Mouse (Mus musculus) brain, embryonic 14.5 days (tissue): ENCODE measurements at regions not wholly inside any gene's neighbourhood (a gene's known extent, or its start where the extent isn't known, plus 50 kb on each side); places are given as distances from the start of the nearest gene placed in this dataset.
A peak's percentile ranks its signal among the peaks of the same experiment; 100 is the strongest.

Experiments used
- DNase-seq: peaks from one replicate; pipeline ENCODE4 v3.0.0-alpha.2; 2011; ENCODE audit warnings: low read depth
- CTCF ChIP-seq: fragments of 200-500 bp; IDR thresholded peaks from 2 replicates; pipeline ENCODE4 v1.5.1; 2012; ENCODE audit warnings: inconsistent platforms, mild to moderate bottlenecking, moderate library complexity, borderline replicate concordance; ENCODE audit not compliant: insufficient read depth, insufficient read length; ENCODE audit errors: extremely low read depth
- POLR2A ChIP-seq: fragments of 200-500 bp; IDR thresholded peaks from 2 replicates; pipeline ENCODE4 v1.6.1; 2012; ENCODE audit warnings: mild to moderate bottlenecking, inconsistent platforms, borderline replicate concordance; ENCODE audit not compliant: poor library complexity, insufficient read depth, insufficient read length, severe bottlenecking; ENCODE audit errors: extremely low read depth

DNA sequence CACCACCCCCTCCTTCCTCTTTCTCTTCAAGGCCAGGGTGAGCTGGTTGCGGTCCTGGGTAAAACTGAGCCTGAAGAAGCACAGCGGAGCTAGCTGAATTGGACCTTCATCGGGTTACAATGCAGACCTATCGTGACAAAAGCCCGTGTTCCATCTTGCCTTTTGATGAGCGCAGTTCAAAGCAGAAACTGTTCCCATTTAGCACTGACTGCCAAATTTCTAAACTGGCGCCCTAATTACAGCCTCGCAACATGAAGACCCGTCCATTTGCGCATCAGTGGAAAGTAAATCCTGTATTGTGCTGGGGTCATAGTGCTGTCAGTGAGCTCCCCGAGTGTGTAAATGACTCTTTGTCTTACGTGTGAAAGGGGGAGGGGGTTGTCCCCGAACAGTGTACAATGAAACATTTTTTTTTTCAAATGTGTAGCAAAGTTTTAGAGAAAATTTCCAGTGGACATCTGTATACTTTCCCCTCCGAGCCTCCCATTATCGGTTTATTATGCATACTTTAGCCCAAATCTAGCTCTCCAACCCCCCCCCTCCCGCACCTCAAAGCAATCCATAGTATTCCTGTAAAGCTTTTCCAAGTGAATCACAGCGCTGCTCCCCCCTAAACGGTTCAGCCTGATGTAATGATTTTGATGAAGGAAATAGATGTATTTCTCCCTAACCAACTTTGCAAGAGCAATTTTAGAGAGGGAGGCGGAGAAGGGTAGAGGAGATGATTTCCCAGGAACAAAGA, 877.4 kb downstream of the Epha4 start:
- peak; percentile 96 for DNase-seq
- TF ChIP-seq POLR2A: no peak
- TF ChIP-seq CTCF: no peak

DNA sequence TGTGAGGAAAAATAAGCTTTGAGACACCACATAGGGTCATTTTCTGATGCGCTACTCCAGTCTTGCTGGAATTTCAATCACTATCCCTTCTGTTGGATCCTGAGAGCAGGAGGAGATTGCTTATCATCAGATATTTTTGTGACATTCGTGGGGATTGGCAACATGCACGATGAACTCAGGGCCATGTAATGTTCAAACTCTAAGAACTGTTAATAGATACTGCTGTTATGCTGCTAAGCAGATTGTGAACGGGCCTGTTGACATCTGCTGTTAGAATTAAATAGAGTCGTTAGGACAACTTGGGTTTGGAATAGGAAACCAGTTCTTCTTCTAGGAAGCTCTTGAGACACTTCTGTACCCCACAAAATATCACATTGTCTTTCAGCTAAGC, 876.9 kb downstream of the Epha4 start:
- no peak for TF ChIP-seq POLR2A
- TF ChIP-seq CTCF: no peak
- peak; percentile 57 for DNase-seq

DNA sequence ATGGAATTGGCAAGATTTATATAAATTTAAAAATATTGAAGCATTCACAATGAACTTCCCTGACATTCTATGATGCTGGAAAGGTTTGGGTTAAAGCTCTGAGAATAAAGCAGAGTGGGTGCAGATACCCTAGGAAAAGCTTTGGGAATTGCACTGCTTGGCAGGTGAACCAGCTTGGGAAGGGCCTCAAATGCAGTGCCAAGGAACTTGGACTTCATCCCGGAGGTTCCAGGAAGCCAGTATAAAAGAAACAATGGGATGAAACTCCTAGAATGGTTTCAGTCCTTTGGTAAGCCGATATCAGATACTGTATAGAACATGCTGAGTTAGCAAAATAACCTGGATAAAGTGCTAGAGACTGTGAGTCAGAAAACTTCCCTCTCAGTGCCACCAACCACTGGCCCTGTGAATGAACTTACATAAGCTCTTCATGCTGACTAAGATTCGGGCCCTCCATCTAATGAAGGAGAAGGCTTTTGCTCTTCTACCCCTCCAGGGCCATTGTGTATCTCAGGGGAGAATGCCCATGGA, 873.6 kb downstream of the Epha4 start:
- peak; percentile 67 for DNase-seq
- TF ChIP-seq POLR2A (no peak), CTCF (no peak)

DNA sequence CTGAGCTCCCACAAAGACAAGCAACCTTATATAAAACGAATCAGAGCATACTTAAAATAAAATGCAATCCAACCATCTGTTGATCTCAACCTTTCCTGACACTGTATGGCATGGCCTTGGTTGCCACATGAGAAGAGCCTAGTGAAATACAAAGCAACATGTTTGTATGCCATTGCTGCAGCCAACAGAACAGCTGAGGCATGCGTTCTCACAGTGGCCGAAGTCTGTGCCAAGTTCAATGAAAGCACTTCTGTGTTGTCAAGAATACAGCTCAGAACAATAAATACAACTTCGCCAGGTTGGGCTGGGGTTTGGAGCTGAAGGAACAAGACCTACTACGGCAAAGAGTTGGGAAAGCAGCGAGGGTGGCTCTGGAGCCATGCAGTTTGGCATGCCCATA, 872.2 kb downstream of the Epha4 start:
- DNase-seq: peak; percentile 75
- no peak for TF ChIP-seq POLR2A
- TF ChIP-seq CTCF: no peak

DNA sequence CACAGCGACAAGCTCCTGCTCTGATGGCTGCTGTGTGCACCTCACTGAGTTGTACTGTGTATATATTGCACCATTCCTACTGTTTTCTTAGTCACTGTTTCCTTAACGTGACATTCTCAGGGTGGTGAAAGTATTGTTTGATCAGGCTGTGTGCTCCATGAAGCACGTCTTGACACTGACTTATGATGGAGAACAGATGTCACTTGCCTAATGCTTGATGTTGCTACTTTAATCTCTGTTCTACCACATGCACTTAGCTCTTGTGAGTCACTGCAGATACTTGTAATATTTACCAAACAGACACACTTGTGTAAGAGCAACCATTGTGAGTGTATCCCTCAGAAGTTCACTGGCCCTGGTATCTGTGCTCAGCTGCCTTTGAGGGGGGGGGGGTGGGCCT, 870.0 kb downstream of the Epha4 start:
- DNase-seq: no peak
- TF ChIP-seq POLR2A: no peak
- no peak for TF ChIP-seq CTCF

DNA sequence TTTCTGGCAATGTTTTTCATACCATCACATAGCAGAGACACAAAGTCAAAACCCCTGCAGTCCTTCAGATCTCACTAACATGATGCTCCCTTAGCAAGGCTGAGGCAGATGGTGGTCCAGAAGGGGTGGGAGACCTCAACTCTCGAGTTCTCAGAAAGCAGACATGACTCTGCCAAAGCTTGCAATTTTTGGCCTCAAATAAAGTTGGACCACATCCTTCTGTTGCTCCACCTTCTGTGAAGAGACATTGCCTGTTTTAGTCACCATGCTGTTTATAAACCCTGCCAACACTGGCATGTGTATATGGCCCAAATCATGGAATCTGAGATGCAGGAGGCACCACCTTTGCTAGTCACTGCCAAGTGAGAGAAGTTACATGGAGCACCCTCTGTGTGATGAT, 860.1 kb downstream of the Epha4 start:
- peak; percentile 58 for DNase-seq
- TF ChIP-seq CTCF (no peak), POLR2A (no peak)

DNA sequence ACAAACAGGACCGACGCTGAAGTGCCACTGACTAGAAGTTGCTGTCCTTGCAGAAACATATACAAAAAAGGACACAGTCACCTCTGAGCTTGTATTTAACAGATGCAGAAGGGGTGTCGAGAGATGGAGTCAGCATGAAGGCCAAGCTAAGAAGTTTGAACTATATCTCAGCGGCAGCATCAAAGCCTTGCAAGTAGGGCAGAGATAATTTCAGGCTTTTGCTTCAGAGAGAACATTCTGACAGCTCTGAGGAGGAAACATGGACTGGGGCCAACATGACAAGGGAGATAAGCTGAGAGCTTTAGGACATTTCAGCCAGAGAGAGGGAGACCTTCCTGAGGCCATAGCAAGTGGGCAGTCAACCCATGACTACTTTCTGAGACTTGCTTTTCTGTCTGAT, 856.7 kb downstream of the Epha4 start:
- DNase-seq: no peak
- TF ChIP-seq CTCF (no peak), POLR2A (no peak)

DNA sequence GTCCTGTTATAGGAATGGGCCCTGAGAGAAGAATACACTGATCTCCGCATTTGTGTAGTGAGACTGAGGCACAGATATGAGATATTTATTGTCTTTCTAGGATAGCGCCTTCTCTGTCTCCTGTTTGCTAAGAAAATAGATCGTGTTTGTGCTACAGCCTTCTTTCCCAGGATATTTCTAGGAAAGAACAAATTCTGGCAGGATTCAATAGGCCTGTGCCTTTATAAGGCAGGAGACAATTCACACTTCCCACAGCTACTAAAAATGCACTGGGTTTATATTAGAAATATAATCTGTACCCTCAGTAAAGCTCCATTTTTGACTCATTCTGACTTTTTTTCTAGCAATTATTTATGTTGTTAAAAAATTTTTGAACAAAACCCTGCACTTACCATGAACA, 854.7 kb downstream of the Epha4 start:
- TF ChIP-seq POLR2A: no peak
- TF ChIP-seq CTCF: no peak
- DNase-seq: no peak

DNA sequence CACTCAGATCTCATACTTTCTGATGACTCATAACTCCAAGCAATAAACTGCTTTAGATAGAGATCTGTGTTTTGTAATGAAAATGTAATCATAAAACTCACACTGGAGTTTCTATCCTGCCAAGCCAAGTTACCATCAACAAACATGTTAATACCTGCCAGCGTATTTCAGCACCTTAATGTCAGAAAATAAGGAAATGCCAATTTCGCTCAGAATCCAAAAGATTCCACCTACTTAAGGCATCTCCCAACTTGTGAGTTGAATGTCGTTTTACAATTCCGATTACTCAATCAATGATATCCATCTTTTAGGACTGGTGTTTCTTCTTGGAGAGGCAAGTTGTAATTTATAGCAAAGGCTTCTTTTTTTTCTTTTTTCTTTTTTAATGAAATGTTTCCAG, 850.5 kb downstream of the Epha4 start:
- DNase-seq: no peak
- no peak for TF ChIP-seq CTCF
- no peak for TF ChIP-seq POLR2A

DNA sequence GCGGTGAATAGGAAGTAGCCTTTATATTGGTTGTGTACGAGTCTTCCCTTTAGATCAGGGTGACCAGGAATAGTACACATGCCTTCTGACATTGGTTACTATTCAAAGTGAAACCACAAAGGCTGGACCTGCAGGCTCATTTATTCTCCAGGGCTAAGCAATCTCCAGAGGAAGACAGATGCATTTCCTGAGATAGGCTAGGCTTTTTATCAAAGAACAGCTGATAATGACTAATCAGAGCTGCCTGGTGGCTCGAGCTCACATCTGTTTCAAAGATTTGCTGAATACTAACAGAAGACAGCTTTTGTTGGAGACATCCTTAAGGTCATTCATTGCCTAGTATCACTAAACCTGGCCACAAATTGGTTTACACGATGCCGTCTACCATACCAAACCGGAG, 838.1 kb downstream of the Epha4 start:
- peak; percentile 10 for DNase-seq
- TF ChIP-seq CTCF: no peak
- no peak for TF ChIP-seq POLR2A

DNA sequence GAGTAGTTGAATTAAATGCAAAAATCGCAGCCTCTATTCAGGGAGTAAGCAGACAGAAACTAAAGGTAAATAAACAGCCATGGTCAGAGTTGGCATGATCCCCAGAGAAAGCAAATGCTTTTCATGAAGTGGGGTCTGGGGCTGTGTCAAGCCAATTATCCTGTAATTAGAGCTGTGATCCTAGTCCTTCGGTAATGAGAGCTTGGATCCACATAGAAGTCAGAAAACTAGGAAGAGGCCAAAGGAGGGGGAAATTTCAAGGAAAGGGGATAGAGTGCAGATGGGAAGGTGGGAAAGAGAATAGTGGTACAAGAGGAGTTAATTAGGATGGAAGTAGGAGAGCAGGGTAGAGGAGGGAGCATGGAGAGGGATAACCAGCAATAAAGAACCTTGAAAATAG, 809.3 kb downstream of the Epha4 start:
- TF ChIP-seq POLR2A: no peak
- no peak for TF ChIP-seq CTCF
- DNase-seq: peak; percentile 95

DNA sequence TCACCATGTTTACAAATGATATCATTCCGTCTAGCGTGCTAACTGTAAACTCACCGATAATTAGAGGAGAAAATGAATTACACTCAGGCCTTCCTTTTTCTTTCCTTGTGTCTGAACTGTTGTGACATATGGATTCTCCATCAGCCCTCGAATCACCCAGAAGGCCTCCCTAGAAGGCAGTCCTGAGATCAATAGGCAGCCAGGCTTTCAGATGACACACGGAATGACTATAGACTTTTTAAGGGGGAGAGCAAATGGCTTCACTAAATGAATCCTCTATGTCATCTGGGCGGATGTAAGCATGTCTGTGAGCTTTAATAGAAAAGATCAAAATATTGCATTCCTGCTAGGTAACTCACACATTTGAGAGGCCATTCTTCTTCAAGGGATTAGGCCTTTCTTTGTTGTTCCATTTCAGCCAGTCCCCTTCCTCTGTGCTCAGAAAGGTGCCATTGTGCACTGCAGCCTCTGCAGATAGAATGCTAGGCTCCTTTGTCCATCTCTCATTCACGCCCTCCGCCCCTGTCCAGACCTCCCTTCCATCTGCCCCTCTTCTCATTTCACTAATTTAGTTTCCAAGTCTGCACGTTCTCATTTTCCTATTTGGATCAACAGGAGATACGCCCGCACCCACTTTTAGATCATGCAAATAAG, 797.1 kb downstream of the Epha4 start:
- TF ChIP-seq POLR2A (no peak), CTCF (no peak)
- peak; percentile 76 for DNase-seq
